Mouse (Mus musculus) spleen, adult 18-20 months (tissue): ENCODE results near the gene Rptor.

Experiments used
- DNase-seq, 2 experiments: peaks; one replicate each; pipeline ENCODE4 v3.0.0; 2022; ENCODE audit warnings: mixed read lengths in 2 of 2

Rptor gene

GRCm38 (mm10) chr11:119745333-119745732 is 142.6 kb downstream of the Rptor start:
- no peak for DNase-seq

- no peak for DNase-seq
These were observed 151.8 kb downstream of the Rptor start for GRCm38 (mm10) chr11:119754459-119754858.

GRCm38 (mm10) chr11:119758214-119758613 is 155.5 kb downstream of the Rptor start:
- DNase-seq: no peak

- DNase-seq: no peak
These were observed 156.1 kb downstream of the Rptor start for GRCm38 (mm10) chr11:119758705-119759327.

- DNase-seq: no peak
These were observed 160.2 kb downstream of the Rptor start for GRCm38 (mm10) chr11:119762911-119763310.

GRCm38 (mm10) chr11:119766023-119766422 is 163.3 kb downstream of the Rptor start:
- DNase-seq: no peak

GRCm38 (mm10) chr11:119766782-119767459 is 164.2 kb downstream of the Rptor start:
- DNase-seq: no peak

- no peak for DNase-seq
These were observed 164.8 kb downstream of the Rptor start for GRCm38 (mm10) chr11:119767525-119767924.

- no peak for DNase-seq
These were observed 165.8 kb downstream of the Rptor start for GRCm38 (mm10) chr11:119768511-119768910.

GRCm38 (mm10) chr11:119769666-119770065 is 167.0 kb downstream of the Rptor start:
- DNase-seq: no peak

- no peak for DNase-seq
These were observed 168.3 kb downstream of the Rptor start for GRCm38 (mm10) chr11:119770985-119771384.

GRCm38 (mm10) chr11:119772896-119773295 is 170.2 kb downstream of the Rptor start:
- no peak for DNase-seq

GRCm38 (mm10) chr11:119775076-119775760 is 172.5 kb downstream of the Rptor start:
- DNase-seq: no peak

GRCm38 (mm10) chr11:119777236-119777635 is 174.5 kb downstream of the Rptor start:
- DNase-seq: no peak

GRCm38 (mm10) chr11:119777872-119778271 is 175.2 kb downstream of the Rptor start:
- no peak for DNase-seq

- DNase-seq: no peak
These were observed 177.6 kb downstream of the Rptor start for GRCm38 (mm10) chr11:119780290-119780689.

- DNase-seq: no peak
These were observed 178.5 kb downstream of the Rptor start for GRCm38 (mm10) chr11:119781165-119781564.

- no peak for DNase-seq
These were observed 179.0 kb downstream of the Rptor start for GRCm38 (mm10) chr11:119781726-119782125.

- DNase-seq: no peak
These were observed 180.9 kb downstream of the Rptor start for GRCm38 (mm10) chr11:119783653-119784052.

GRCm38 (mm10) chr11:119784672-119785341 is 182.1 kb downstream of the Rptor start:
- DNase-seq: no peak

GRCm38 (mm10) chr11:119785661-119786384 is 183.1 kb downstream of the Rptor start:
- DNase-seq: no peak

- DNase-seq: no peak
These were observed 183.7 kb downstream of the Rptor start for GRCm38 (mm10) chr11:119786385-119786880.
